Mouse (Mus musculus): ENCODE data around the gene Abl1. TPM values are rescaled to one million over a fixed set of nuclear protein-coding genes. Genes with fewer than 3 reads are reported as not detected.

The Abl1 gene
- polyA plus RNA-seq, 1 experiment from 2014 or later, result 33.0 TPM

- no peak overlapping the region for H3K4me3 ChIP-seq (ENCODE audit: low read depth, low read length)
- ATAC-seq (ENCODE audit: low FRiP score), result no peak
- no peaks in the 10 kb centered on the region for H3K27me3 ChIP-seq (ENCODE audit: control insufficient read depth, insufficient read depth, low read length)
- H3K9me3 ChIP-seq (ENCODE audit: control insufficient read depth, low read length), result no peaks in the 10 kb centered on the region
- WGBS, result 11% methylated on average over 4 of the region's 4 CpGs
- H3K27ac ChIP-seq (ENCODE audit: low read depth, low read length), result no peak overlapping the region
- H3K4me1 ChIP-seq (ENCODE audit: control insufficient read depth, insufficient read depth, low read length), result peaks cover 10% of the 10 kb centered on the region
- H3K9ac ChIP-seq (ENCODE audit: low read length), result no peak overlapping the region
- H3K36me3 ChIP-seq (ENCODE audit: control insufficient read depth, insufficient read depth, low read length), result no peaks in the 10 kb centered on the region
- no peak overlapping the region for H3K4me2 ChIP-seq
- DNase-seq (ENCODE audit: low spot score, missing footprints), result no peak
Observed at GRCm38 (mm10) chr2:31828311-31828825, 140.2 kb downstream of the Abl1 start.

- no peak overlapping the region for H3K9ac ChIP-seq (ENCODE audit: low read length)
- H3K9me3 ChIP-seq (ENCODE audit: control insufficient read depth, low read length), result no peaks in the 10 kb centered on the region
- no peak overlapping the region for H3K4me2 ChIP-seq
- no peak for ATAC-seq (ENCODE audit: low FRiP score)
- WGBS, result 75% methylated on average over 10 of the region's 10 CpGs
- H3K4me3 ChIP-seq (ENCODE audit: low read depth, low read length), result no peak overlapping the region
- no peaks in the 10 kb centered on the region for H3K27me3 ChIP-seq (ENCODE audit: control insufficient read depth, insufficient read depth, low read length)
- no peak overlapping the region for H3K27ac ChIP-seq (ENCODE audit: low read depth, low read length)
- H3K36me3 ChIP-seq (ENCODE audit: control insufficient read depth, insufficient read depth, low read length), result no peaks in the 10 kb centered on the region
- H3K4me1 ChIP-seq (ENCODE audit: control insufficient read depth, insufficient read depth, low read length), result no peaks in the 10 kb centered on the region
- no peak for DNase-seq (ENCODE audit: low spot score, missing footprints)
Observed at GRCm38 (mm10) chr2:31836091-31836490, 147.9 kb downstream of the Abl1 start.

GRCm38 (mm10) chr2:31836985-31837384 is 148.8 kb downstream of the Abl1 start:
- DNase-seq (ENCODE audit: low spot score, missing footprints) (no peak), ATAC-seq (ENCODE audit: low FRiP score) (no peak)
- Histone ChIP-seq H3K27me3 (ENCODE audit: control insufficient read depth, insufficient read depth, low read length) (no peaks in the 10 kb centered on the region), H3K27ac (ENCODE audit: low read depth, low read length) (no peak overlapping the region), H3K9ac (ENCODE audit: low read length) (no peak overlapping the region), H3K4me3 (ENCODE audit: low read depth, low read length) (no peak overlapping the region), H3K36me3 (ENCODE audit: control insufficient read depth, insufficient read depth, low read length) (no peaks in the 10 kb centered on the region), H3K4me2 (no peak overlapping the region), H3K4me1 (ENCODE audit: control insufficient read depth, insufficient read depth, low read length) (no peaks in the 10 kb centered on the region), H3K9me3 (ENCODE audit: control insufficient read depth, low read length) (no peaks in the 10 kb centered on the region)
- WGBS, result 39% methylated on average over 6 of the region's 6 CpGs

GRCm38 (mm10) chr2:31838868-31839267 is 150.7 kb downstream of the Abl1 start:
- ATAC-seq (ENCODE audit: low FRiP score) (no peak), DNase-seq (ENCODE audit: low spot score, missing footprints) (no peak)
- no peak overlapping the region for H3K9ac ChIP-seq (ENCODE audit: low read length)
- H3K4me2 ChIP-seq, result no peak overlapping the region
- H3K27me3 ChIP-seq (ENCODE audit: control insufficient read depth, insufficient read depth, low read length), result peaks cover 5% of the 10 kb centered on the region; the same call in 1 of the 2 replicates
- no peaks in the 10 kb centered on the region for H3K9me3 ChIP-seq (ENCODE audit: control insufficient read depth, low read length)
- no peak overlapping the region for H3K27ac ChIP-seq (ENCODE audit: low read depth, low read length)
- H3K4me1 ChIP-seq (ENCODE audit: control insufficient read depth, insufficient read depth, low read length), result no peaks in the 10 kb centered on the region
- no peaks in the 10 kb centered on the region for H3K36me3 ChIP-seq (ENCODE audit: control insufficient read depth, insufficient read depth, low read length)
- no peak overlapping the region for H3K4me3 ChIP-seq (ENCODE audit: low read depth, low read length)
- 53% methylated on average over 1 of the region's 1 CpGs for WGBS

GRCm38 (mm10) chr2:31844729-31845136 is 156.6 kb downstream of the Abl1 start:
- H3K27ac ChIP-seq (ENCODE audit: low read depth, low read length), result no peak overlapping the region
- ATAC-seq (ENCODE audit: low FRiP score) (no peak), DNase-seq (ENCODE audit: low spot score, missing footprints) (no peak)
- H3K27me3 ChIP-seq (ENCODE audit: control insufficient read depth, insufficient read depth, low read length), result peaks cover 40% of the 10 kb centered on the region
- H3K36me3 ChIP-seq (ENCODE audit: control insufficient read depth, insufficient read depth, low read length), result no peaks in the 10 kb centered on the region
- H3K4me3 ChIP-seq (ENCODE audit: low read depth, low read length), result no peak overlapping the region
- H3K4me1 ChIP-seq (ENCODE audit: control insufficient read depth, insufficient read depth, low read length), result peaks cover 17% of the 10 kb centered on the region
- WGBS, result 5% methylated on average over 10 of the region's 10 CpGs
- H3K4me2 ChIP-seq, result no peak overlapping the region
- H3K9me3 ChIP-seq (ENCODE audit: control insufficient read depth, low read length), result no peaks in the 10 kb centered on the region
- no peak overlapping the region for H3K9ac ChIP-seq (ENCODE audit: low read length)

GRCm38 (mm10) chr2:31845512-31845895 is 157.3 kb downstream of the Abl1 start:
- no peaks in the 10 kb centered on the region for H3K9me3 ChIP-seq (ENCODE audit: control insufficient read depth, low read length)
- peaks cover 17% of the 10 kb centered on the region for H3K4me1 ChIP-seq (ENCODE audit: control insufficient read depth, insufficient read depth, low read length)
- no peak for ATAC-seq (ENCODE audit: low FRiP score)
- H3K36me3 ChIP-seq (ENCODE audit: control insufficient read depth, insufficient read depth, low read length), result no peaks in the 10 kb centered on the region
- peak overlapping the region; percentile 84 for H3K4me2 ChIP-seq
- peaks cover 40% of the 10 kb centered on the region for H3K27me3 ChIP-seq (ENCODE audit: control insufficient read depth, insufficient read depth, low read length)
- WGBS, result 3% methylated on average over 26 of the region's 26 CpGs
- peak; percentile 94 for DNase-seq (ENCODE audit: low spot score, missing footprints)
- H3K27ac ChIP-seq (ENCODE audit: low read depth, low read length), result no peak overlapping the region
- H3K4me3 ChIP-seq (ENCODE audit: low read depth, low read length), result peak overlapping the region; percentile 48
- peak overlapping the region; percentile 55 for H3K9ac ChIP-seq (ENCODE audit: low read length)

- H3K9ac ChIP-seq (ENCODE audit: low read length), result peak within 1 kb of the TSS; percentile 55
- H3K27ac ChIP-seq (ENCODE audit: low read depth, low read length), result no peak within 1 kb of the TSS
Observed at GRCm38 (mm10) chr2:31845896-31846691, 157.9 kb downstream of the Abl1 start, which contains the start of gene Fibcd1. Gene Fibcd1 (minus strand): TSS chr2:31846005.

GRCm38 (mm10) chr2:31846692-31847660 is 158.8 kb downstream of the Abl1 start:
- no peaks in the 10 kb centered on the region for H3K9me3 ChIP-seq (ENCODE audit: control insufficient read depth, low read length)
- H3K27ac ChIP-seq (ENCODE audit: low read depth, low read length), result no peak overlapping the region
- peak overlapping the region; percentile 84 for H3K4me2 ChIP-seq
- no peak for ATAC-seq (ENCODE audit: low FRiP score)
- peak overlapping the region; percentile 48 for H3K4me3 ChIP-seq (ENCODE audit: low read depth, low read length)
- peaks cover 17% of the 10 kb centered on the region for H3K4me1 ChIP-seq (ENCODE audit: control insufficient read depth, insufficient read depth, low read length)
- WGBS, result 5% methylated on average over 35 of the region's 35 CpGs
- H3K9ac ChIP-seq (ENCODE audit: low read length), result peak overlapping the region; percentile 55; the same call in 1 of the 2 replicates
- H3K27me3 ChIP-seq (ENCODE audit: control insufficient read depth, insufficient read depth, low read length), result peaks cover 40% of the 10 kb centered on the region
- H3K36me3 ChIP-seq (ENCODE audit: control insufficient read depth, insufficient read depth, low read length), result no peaks in the 10 kb centered on the region
- DNase-seq (ENCODE audit: low spot score, missing footprints), result peak; percentile 95

More at GRCm38 (mm10) chr2:31845896-31846691, 157.9 kb downstream of the Abl1 start, which contains the start of gene Fibcd1:
- Histone ChIP-seq H3K4me2 (peak within 1 kb of the TSS; percentile 84), H3K27me3 (ENCODE audit: control insufficient read depth, insufficient read depth, low read length) (peaks cover 40% of the 10 kb centered on the region), H3K36me3 (ENCODE audit: control insufficient read depth, insufficient read depth, low read length) (no peaks in the 10 kb centered on the region), H3K9me3 (ENCODE audit: control insufficient read depth, low read length) (no peaks in the 10 kb centered on the region), H3K4me3 (ENCODE audit: low read depth, low read length) (peak within 1 kb of the TSS; percentile 48), H3K4me1 (ENCODE audit: control insufficient read depth, insufficient read depth, low read length) (peaks cover 17% of the 10 kb centered on the region)
- WGBS, result under 1% methylated on average over 79 of the region's 88 CpGs
- peak; percentile 94 for DNase-seq (ENCODE audit: low spot score, missing footprints)
- ATAC-seq (ENCODE audit: low FRiP score), result peak; percentile 56
